Mouse (Mus musculus) right cerebral cortex, postnatal 36 days (tissue): ENCODE data around the gene Tmem260.

Experiments
- DNase-seq, 2 experiments: peaks; one replicate each; pipeline ENCODE4 v3.0.0; 2022; ENCODE audit warnings: low spot score in 2 of 2, mixed read lengths in 1 of 2

The Tmem260 gene

DNA sequence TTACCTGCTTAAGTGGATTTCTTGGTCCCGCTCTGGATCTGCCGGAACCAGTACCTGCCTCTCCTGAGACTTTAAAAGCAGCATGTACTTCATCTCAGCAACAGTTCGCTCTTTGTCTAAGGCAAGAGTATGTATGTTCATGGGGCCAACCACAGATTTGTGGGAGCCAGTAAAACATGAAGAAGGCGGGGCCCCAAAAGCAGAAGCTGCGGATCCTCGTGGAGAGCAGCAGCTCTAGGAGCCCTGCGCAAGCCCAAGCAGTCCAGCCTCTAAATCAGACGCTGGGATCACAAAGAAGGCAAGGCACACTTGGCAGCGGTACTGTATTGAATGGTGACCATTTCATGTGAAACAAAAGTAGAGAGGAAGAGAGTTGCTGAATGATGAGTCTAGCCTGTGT is 107.8 kb downstream of the Tmem260 start:
- DNase-seq: no peak

- no peak for DNase-seq
Measured at GRCm38 (mm10) chr14:48558975-48559374, 113.1 kb downstream of the Tmem260 start.

DNA sequence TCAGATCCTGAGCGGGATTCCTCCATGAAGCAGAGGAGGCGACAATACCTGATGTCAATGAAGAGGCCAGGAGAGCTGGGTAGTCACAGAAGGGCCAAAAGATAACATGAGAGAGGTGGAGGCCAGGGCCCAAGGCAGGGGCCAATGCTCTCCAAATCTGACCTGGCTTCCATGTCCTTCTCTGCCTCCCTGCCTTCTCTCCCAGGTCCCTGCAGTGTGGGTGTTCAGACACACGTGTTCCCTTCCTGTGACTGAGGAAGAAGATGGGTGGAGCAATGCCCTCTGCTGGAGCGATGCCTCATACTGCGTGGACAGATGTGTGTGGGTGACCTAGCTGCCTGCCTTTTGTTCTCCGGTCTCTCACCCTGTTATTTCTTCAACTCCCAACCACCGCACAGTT is 113.8 kb downstream of the Tmem260 start:
- no peak for DNase-seq

- no peak for DNase-seq
Measured at GRCm38 (mm10) chr14:48566596-48566995, 120.7 kb downstream of the Tmem260 start.
